Mouse (Mus musculus) C2C12 (cell line): ENCODE data around the gene Dnajc28. TPM values are rescaled to one million over a fixed set of nuclear protein-coding genes. Genes with fewer than 3 reads are reported as not detected.

Source experiments
- H3K27me3 ChIP-seq: one replicate; pipeline ENCODE4 v1.6.1; 2011; ENCODE audit not compliant: control insufficient read depth, insufficient read depth, insufficient read length
- H3K36me3 ChIP-seq: one replicate; pipeline ENCODE4 v1.6.1; 2011; ENCODE audit not compliant: control insufficient read depth, insufficient read depth
- H3K4me3 ChIP-seq: one replicate; pipeline ENCODE4 v1.5.1; 2011; ENCODE audit warnings: mild to moderate bottlenecking, control low read depth; ENCODE audit not compliant: poor library complexity, insufficient read depth, severe bottlenecking
- H3K79me2 ChIP-seq: one replicate; pipeline ENCODE4 v1.6.1; 2011; ENCODE audit not compliant: control insufficient read depth, insufficient read depth
- H3K79me3 ChIP-seq: one replicate; pipeline ENCODE4 v1.6.1; 2011; ENCODE audit warnings: low read depth, control low read depth
- H3ac ChIP-seq: one replicate; pipeline ENCODE3; 2011; ENCODE audit warnings: low read depth; ENCODE audit not compliant: control insufficient read depth, insufficient read length
- CEBPB ChIP-seq: IDR thresholded peaks from one replicate; pipeline ENCODE4 v1.6.1; 2011; ENCODE audit warnings: low read depth, mild to moderate bottlenecking, control low read depth, moderate library complexity
- CTCF ChIP-seq: IDR thresholded peaks from one replicate; pipeline ENCODE4 v1.5.1; 2011; ENCODE audit not compliant: control insufficient read depth, insufficient read depth, insufficient read length
- FOSL1 ChIP-seq: IDR thresholded peaks from one replicate; pipeline ENCODE4 v1.8.0; 2011; ENCODE audit warnings: mild to moderate bottlenecking, low read length; ENCODE audit not compliant: poor library complexity, insufficient read depth, severe bottlenecking
- MAX ChIP-seq: IDR thresholded peaks from one replicate; pipeline ENCODE4 v1.6.1; 2011; ENCODE audit warnings: mild to moderate bottlenecking, control low read depth
- MYOD1 ChIP-seq: IDR thresholded peaks from one replicate; pipeline ENCODE4 v1.6.1; 2011; ENCODE audit warnings: low read depth; ENCODE audit not compliant: control insufficient read depth, insufficient read length
- MYOG ChIP-seq: IDR thresholded peaks from one replicate; pipeline ENCODE4 v1.6.1; 2011; ENCODE audit not compliant: control insufficient read depth, insufficient read length; ENCODE audit errors: extremely low read depth
- USF1 ChIP-seq: IDR thresholded peaks from one replicate; pipeline ENCODE4 v1.6.1; 2011; ENCODE audit warnings: low read depth, mild to moderate bottlenecking, control low read depth, moderate library complexity
- polyA plus RNA-seq: library from polyadenylated mRNA; unstranded; fragments of >200 nt; fragmentation: generic; extraction: Trizol; gene quantifications from one replicate; pipeline ENCODE4 v1.2.1, GENCODE M21; 2012; ENCODE audit warnings: missing spikeins

Dnajc28 gene
- polyA plus RNA-seq, 1 experiment: 0.16 TPM

DNA sequence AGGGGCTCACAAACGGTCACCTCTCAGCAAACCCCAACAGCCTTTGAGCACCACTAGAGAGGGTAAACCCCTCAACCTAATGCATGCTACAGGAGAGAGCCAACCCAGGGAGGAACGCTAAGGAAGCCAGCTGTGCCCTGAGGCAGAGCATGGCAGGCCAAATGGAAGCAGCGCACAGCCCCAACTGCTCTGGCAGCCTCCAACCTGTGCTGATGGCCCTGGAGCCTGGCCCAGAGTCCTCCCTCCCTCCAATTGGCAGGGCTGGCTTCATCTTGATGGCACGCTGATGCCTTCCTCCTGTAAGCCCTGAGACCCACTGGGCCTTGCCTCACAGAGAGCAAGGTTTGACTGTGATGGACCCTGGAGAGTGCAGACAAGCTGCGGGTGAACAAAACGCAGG is 23.8 kb downstream of the Dnajc28 start:
- Histone ChIP-seq H3K4me3 (no peak overlapping the region), H3K27me3 (no peaks in the 10 kb centered on the region), H3K79me3 (no peaks in the 10 kb centered on the region), H3ac (no peak overlapping the region), H3K79me2 (no peaks in the 10 kb centered on the region), H3K36me3 (no peaks in the 10 kb centered on the region)
- TF ChIP-seq CTCF (no peak), MYOG (no peak), CEBPB (no peak), USF1 (no peak), FOSL1 (no peak), MYOD1 (no peak), MAX (no peak)

DNA sequence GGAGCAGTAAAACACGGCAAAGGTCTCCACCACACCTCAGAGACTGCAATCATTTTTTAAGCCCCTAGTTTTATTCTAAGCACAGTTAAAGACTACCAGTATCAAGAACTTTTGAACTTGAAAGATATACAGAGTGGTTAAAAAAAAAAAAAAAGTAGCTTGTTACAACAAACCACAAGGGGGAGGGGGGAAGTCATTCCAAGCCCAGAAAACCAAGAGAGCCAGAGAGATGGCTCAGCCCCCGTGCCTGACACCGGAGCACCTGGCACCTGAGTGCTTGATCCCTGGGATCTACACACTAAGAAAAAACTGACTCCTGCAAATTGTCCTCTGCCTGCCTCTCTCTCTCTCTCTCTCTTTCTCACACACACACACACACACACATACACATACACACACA is 25.6 kb downstream of the Dnajc28 start:
- no peak overlapping the region for H3K4me3 ChIP-seq

DNA sequence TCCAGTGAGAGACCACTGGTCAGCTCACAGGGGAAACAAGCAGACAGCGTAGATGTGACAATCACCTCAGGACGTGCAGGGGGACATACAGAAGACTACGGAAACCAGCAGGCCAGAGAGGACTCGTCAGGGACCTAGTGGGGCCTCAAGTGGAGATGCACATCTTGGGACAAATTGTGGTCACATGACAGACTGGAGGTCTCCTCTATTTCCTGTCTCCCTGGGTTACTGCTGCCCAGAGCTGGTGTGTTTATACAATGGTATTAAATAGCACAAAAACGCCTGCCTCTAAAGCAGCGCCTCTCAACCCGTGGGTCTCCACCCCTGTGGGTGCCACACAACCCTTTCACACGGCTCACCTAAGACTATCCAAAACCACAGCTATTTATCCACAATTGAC is 26.7 kb downstream of the Dnajc28 start:
- Histone ChIP-seq H3K4me3 (no peak overlapping the region), H3ac (no peak overlapping the region), H3K27me3 (no peaks in the 10 kb centered on the region), H3K79me2 (no peaks in the 10 kb centered on the region), H3K79me3 (no peaks in the 10 kb centered on the region), H3K36me3 (no peaks in the 10 kb centered on the region)
- TF ChIP-seq FOSL1 (no peak), CTCF (no peak)

More for the DNA sequence above, 25.6 kb downstream of the Dnajc28 start:
- no peaks in the 10 kb centered on the region for H3K79me2 ChIP-seq
- H3ac ChIP-seq: no peak overlapping the region
- no peaks in the 10 kb centered on the region for H3K27me3 ChIP-seq
- H3K79me3 ChIP-seq: no peaks in the 10 kb centered on the region
- TF ChIP-seq CTCF (no peak), CEBPB (no peak), FOSL1 (no peak), MYOG (no peak), MYOD1 (no peak), MAX (no peak), USF1 (no peak)
- H3K36me3 ChIP-seq: no peaks in the 10 kb centered on the region

DNA sequence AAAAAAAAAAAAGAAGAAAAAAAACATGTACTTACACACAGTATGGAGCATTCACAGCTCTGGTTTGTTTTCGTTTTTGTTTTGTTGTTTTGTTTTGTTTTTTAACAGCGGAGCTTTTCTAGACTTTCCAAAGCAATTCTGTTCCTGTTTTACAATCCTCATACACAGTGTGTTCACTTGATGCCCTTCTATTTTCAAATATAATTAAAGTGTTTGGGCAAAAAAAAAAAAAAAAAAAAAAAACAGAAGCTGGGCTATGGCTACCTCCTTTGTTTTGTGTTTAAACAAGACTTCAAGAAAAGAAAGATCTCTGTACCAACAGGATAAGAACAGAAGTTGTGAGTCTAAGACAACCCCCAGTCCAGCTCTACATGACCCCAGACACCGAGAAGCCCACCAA is 30.1 kb downstream of the Dnajc28 start:
- TF ChIP-seq FOSL1 (no peak), CEBPB (no peak), MAX (no peak), MYOD1 (no peak), CTCF (no peak), USF1 (no peak), MYOG (no peak)
- H3ac ChIP-seq: no peak overlapping the region
- H3K36me3 ChIP-seq: no peaks in the 10 kb centered on the region
- H3K27me3 ChIP-seq: no peaks in the 10 kb centered on the region
- H3K79me3 ChIP-seq: no peaks in the 10 kb centered on the region
- no peak overlapping the region for H3K4me3 ChIP-seq
- no peaks in the 10 kb centered on the region for H3K79me2 ChIP-seq

DNA sequence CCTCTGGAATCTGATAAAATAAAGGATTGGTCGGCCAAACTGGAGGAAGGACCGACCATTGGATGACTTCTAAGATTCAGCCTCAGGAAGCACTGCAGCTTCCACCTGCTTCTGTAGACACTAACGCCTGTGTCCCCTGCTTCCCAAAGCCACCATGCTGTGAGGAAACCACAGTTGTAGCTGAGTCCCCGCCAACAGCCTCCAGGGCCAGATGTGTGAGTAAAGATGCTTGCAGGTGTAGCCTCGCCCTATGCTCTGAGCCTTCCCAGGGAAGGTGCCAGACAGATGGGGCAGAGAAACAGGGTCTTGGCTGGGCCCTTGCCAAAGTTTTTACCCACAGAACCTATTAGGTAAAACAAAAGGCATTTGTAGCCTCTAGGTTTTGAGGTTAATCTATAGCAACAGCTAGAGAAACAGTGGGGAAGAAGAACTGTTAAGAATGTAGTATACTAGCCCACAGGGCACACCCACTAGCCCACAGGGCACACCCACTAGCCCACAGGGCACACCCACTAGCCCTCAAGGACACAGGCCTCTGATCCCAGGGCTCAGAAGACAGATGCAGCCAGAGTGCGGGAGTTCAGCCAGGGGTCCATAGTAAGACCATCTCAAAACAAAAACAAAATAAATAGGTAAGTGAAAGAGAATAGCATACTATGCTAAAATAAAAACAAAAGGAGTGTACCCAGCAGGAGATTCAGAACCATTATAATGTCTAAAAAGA is 30.9 kb downstream of the Dnajc28 start:
- no peaks in the 10 kb centered on the region for H3K27me3 ChIP-seq
- TF ChIP-seq MYOD1: no peak
- TF ChIP-seq USF1: no peak
- TF ChIP-seq MYOG: no peak
- no peak for TF ChIP-seq FOSL1
- no peak for TF ChIP-seq MAX
- no peak for TF ChIP-seq CTCF
- no peak for TF ChIP-seq CEBPB
- H3ac ChIP-seq: no peak overlapping the region
- H3K36me3 ChIP-seq: no peaks in the 10 kb centered on the region
- H3K4me3 ChIP-seq: no peak overlapping the region
- H3K79me3 ChIP-seq: no peaks in the 10 kb centered on the region
- no peaks in the 10 kb centered on the region for H3K79me2 ChIP-seq

DNA sequence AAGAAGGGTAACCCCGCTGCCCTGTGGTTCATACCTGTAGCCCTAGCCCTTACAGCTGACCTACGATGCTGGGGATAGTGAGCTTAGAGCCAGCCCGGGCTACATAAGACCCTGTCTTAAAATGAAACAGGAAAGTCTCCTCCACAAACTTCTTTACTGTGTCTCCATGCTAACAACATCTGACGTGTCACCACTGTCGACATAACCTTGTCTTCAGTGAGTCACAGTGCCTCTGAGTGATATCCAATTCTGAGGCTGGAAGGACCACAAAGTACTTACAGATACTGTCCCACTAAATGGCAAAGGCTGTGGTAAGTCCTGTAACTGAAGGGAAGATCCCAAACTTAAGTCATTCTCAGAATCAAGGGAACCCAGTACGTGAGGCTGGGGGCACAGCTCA is 32.6 kb downstream of the Dnajc28 start:
- Histone ChIP-seq H3ac (no peak overlapping the region), H3K79me3 (no peaks in the 10 kb centered on the region), H3K79me2 (no peaks in the 10 kb centered on the region), H3K4me3 (no peak overlapping the region), H3K36me3 (no peaks in the 10 kb centered on the region), H3K27me3 (no peaks in the 10 kb centered on the region)
- TF ChIP-seq USF1: no peak
- TF ChIP-seq FOSL1: no peak
- TF ChIP-seq MYOD1: no peak
- TF ChIP-seq CEBPB: no peak
